ENCODE assay signal across 7 mouse cellular contexts in the genomic region with DNA sequence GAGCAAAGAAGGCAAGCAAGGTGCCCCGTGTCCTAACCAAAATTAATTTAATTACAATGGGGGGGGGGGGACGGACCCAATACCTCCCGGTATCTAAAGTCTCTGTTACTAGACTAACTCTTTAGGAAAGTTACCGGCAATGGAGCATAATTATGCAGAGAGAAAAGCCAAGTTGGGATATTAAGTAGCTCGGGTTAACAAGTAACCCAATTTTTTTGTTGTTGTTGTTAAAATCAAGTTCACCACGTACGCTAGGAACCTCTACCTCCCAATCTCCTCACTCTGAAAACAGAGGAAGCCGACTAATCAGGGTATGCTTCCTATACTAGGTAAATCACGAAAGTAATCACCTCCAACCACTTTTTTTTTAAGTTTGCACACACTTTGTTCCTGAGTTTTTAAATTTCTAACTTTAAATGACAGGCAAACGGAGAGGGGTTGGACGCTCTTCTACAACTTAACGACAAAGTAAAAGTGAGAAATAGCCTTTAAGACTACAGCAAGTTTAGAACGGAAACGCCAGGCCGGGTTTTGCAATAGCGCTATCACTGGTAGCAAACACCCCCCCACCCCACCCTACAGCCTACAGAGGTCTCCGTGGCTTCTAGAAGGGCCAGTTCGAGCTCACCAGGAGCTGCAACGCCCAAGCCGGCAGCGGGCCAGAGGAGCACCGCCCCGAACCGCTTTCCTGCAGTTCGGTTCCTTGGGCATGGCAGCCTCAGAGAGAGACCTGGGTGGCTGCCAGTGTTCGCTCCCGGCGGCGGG. TPM values are rescaled to one million over a fixed set of nuclear protein-coding genes. Genes with fewer than 3 reads are reported as not detected.
DNase-seq lines count a peak whose midpoint lies in the region; ATAC-seq and TF ChIP-seq lines count a peak whose summit lies in the region.

No protein-coding gene starts in this region.

- H3K4me3 ChIP-seq in ES-E14 (ENCODE audit: insufficient read depth in 1 of 2, low read depth in 1 of 2, low read length in 2 of 2, poor library complexity in 1 of 2, severe bottlenecking in 1 of 2): peak overlapping the region; percentile 70 to 95
- H3K4me3 ChIP-seq in forebrain, embryonic 16.5 days (replicated peaks; ENCODE audit: low read length): peak overlapping the region; percentile 41
- H3K4me3 ChIP-seq in hindbrain, postnatal 0 days (ENCODE audit: low read length): peak overlapping the region; percentile 38
- H3K4me3 ChIP-seq in liver, embryonic 12.5 days: peak overlapping the region; percentile 40

- H3K4me2 ChIP-seq in forebrain, embryonic 16.5 days (ENCODE audit: low read length): peak overlapping the region; percentile 74
- peak overlapping the region; percentile 68 for H3K4me2 ChIP-seq in hindbrain, postnatal 0 days (ENCODE audit: low read depth, low read length)
- peak overlapping the region; percentile 61 for H3K4me2 ChIP-seq in liver, embryonic 12.5 days

- WGBS in forebrain, embryonic 16.5 days: 3% methylated on average over 29 of the region's 29 CpGs
- WGBS in hindbrain, postnatal 0 days: 6% methylated on average over 29 of the region's 29 CpGs
- WGBS in liver, embryonic 12.5 days (ENCODE audit: insufficient replicate concordance): 2% methylated on average over 29 of the region's 29 CpGs

- H3K9ac ChIP-seq in ES-E14 (ENCODE audit: insufficient read depth, low read depth, low read length, poor library complexity, severe bottlenecking): peak overlapping the region; percentile 66
- peak overlapping the region; percentile 33 for H3K9ac ChIP-seq in forebrain, embryonic 16.5 days (replicated peaks; ENCODE audit: low read depth, low read length)
- H3K9ac ChIP-seq in hindbrain, postnatal 0 days (replicated peaks; ENCODE audit: low read length): no peak overlapping the region; the same call in 1 of the 2 replicates
- H3K9ac ChIP-seq in liver, embryonic 12.5 days: no peak overlapping the region

- no peaks in the 10 kb centered on the region for H3K36me3 ChIP-seq in ES-E14 (ENCODE audit: control insufficient read depth, insufficient read depth, low read length, poor library complexity, severe bottlenecking)
- H3K36me3 ChIP-seq in forebrain, embryonic 16.5 days (ENCODE audit: control insufficient read depth, insufficient read depth): no peaks in the 10 kb centered on the region
- H3K36me3 ChIP-seq in hindbrain, postnatal 0 days (ENCODE audit: insufficient read depth, low read length): no peaks in the 10 kb centered on the region
- H3K36me3 ChIP-seq in liver, embryonic 12.5 days: no peaks in the 10 kb centered on the region

- no peak for DNase-seq in ES-E14 (ENCODE audit: low read depth, low spot score)
- peak; percentile 59 for DNase-seq in adrenal gland, adult 2 months
- peak; percentile 18 for DNase-seq in hindbrain, postnatal 0 days (ENCODE audit: low spot score)
- no peak for DNase-seq in left cerebral cortex, adult 18-20 months (ENCODE audit: low spot score in 2 of 2)

- ATAC-seq in forebrain, embryonic 16.5 days: no peak; the same call in 1 of the 2 replicates
- peak; percentile 30; the same call in 1 of the 2 replicates for ATAC-seq in hindbrain, postnatal 0 days
- 0 out of 2 replicates have a peak, but pooled peaks have one; percentile 28 for ATAC-seq in liver, embryonic 12.5 days
- ATAC-seq in monocyte, adult 5-6 weeks (replicated peaks; ENCODE audit: insufficient number of reproducible peaks, low FRiP score, low TSS enrichment, poor library complexity, severe bottlenecking): 0 out of 2 replicates have a peak, but pooled peaks have one; percentile 15

- H3K9me3 ChIP-seq in ES-E14 (ENCODE audit: control insufficient read depth, insufficient read depth, low read depth, low read length): no peaks in the 10 kb centered on the region
- H3K9me3 ChIP-seq in forebrain, embryonic 16.5 days (ENCODE audit: control insufficient read depth, low read length): no peaks in the 10 kb centered on the region
- no peaks in the 10 kb centered on the region for H3K9me3 ChIP-seq in hindbrain, postnatal 0 days (ENCODE audit: low read length)
- no peaks in the 10 kb centered on the region for H3K9me3 ChIP-seq in liver, embryonic 12.5 days (replicated peaks)

- peaks cover 30% of the 10 kb centered on the region for H3K27me3 ChIP-seq in forebrain, embryonic 16.5 days (replicated peaks; ENCODE audit: control insufficient read depth, insufficient read depth, low read length)
- peaks cover 9% of the 10 kb centered on the region for H3K27me3 ChIP-seq in hindbrain, postnatal 0 days (ENCODE audit: insufficient read depth, low read length)
- peaks cover 79% of the 10 kb centered on the region for H3K27me3 ChIP-seq in liver, embryonic 12.5 days (replicated peaks)

- no peak overlapping the region; the same call in 1 of the 2 replicates for H3K27ac ChIP-seq in ES-E14 (ENCODE audit: insufficient read depth, low read depth, low read length, poor library complexity, severe bottlenecking)
- H3K27ac ChIP-seq in forebrain, embryonic 16.5 days (ENCODE audit: low read length): no peak overlapping the region
- H3K27ac ChIP-seq in hindbrain, postnatal 0 days: no peak overlapping the region
- no peak overlapping the region for H3K27ac ChIP-seq in liver, embryonic 12.5 days

- TF ChIP-seq CTCF in hindbrain, postnatal 0 days (IDR thresholded peaks at IDR 0.05; ENCODE audit: low read depth): no peak

- H3K4me1 ChIP-seq in ES-E14 (ENCODE audit: control insufficient read depth in 2 of 2, insufficient read depth in 2 of 2, low read length in 2 of 2, poor library complexity in 1 of 2): peaks cover 20 to 26% of the 10 kb centered on the region in 2 experiments
- H3K4me1 ChIP-seq in forebrain, embryonic 16.5 days (replicated peaks; ENCODE audit: control insufficient read depth, insufficient read depth, low read length): peaks cover 14% of the 10 kb centered on the region
- 0 out of 2 replicates have a peak, but pooled peaks cover 4% of the 10 kb centered on the region for H3K4me1 ChIP-seq in hindbrain, postnatal 0 days (ENCODE audit: insufficient read depth, low read length)
- peaks cover 13% of the 10 kb centered on the region for H3K4me1 ChIP-seq in liver, embryonic 12.5 days

- in situ Hi-C loops in ES-E14 (cut with MboI; ENCODE audit: low sequenced_read_pairs in 2 of 2, unreplicated experiment in 2 of 2): no loop called here

TF ChIP-seq in ES-E14, 5 proteins besides CTCF, POLR2A, EP300 and RAD21:
- no peak for TF ChIP-seq ZNF384 (IDR thresholded peaks at IDR 0.05; ENCODE audit: low read depth, low read length)
- no peak for TF ChIP-seq MAFK (IDR thresholded peaks at IDR 0.05; ENCODE audit: insufficient read depth, low read depth, low read length)
- TF ChIP-seq HCFC1 (IDR thresholded peaks at IDR 0.05; ENCODE audit: borderline replicate concordance, insufficient read depth, low read length): no peak
- TF ChIP-seq CHD2 (IDR thresholded peaks at IDR 0.05; ENCODE audit: low read depth, low read length): no peak
- TF ChIP-seq ZC3H11A (IDR thresholded peaks at IDR 0.05; ENCODE audit: borderline replicate concordance, low read depth, low read length): no peak

RNA-seq across cellular contexts. Expression of gene F2rl1, which starts 1.2 kb away (rescaled TPM):
- total RNA-seq in ES-E14 (2012; rRNA removed): 51.7 and 107 TPM in 2 replicates
- under 1 TPM; 0.17 to 0.20 TPM for total RNA-seq in adrenal gland, adult 2 months (2021)
- polyA plus RNA-seq in adrenal gland, adult 2 months (2012; rRNA removed): 0.12 and 0.28 TPM in 2 replicates
- polyA plus RNA-seq in forebrain, embryonic 16.5 days (2015; fragmentation: Nextera tagmentation; extraction: Ambion mirVana): 0.11 TPM in 1 of 2 replicates, not detected in the other
- total RNA-seq in hindbrain, postnatal 0 days (2014; rRNA removed): 0.37 TPM in 1 of 2 replicates, not detected in the other
- 0.10 TPM in 1 of 2 replicates, not detected in the other for polyA plus RNA-seq in hindbrain, postnatal 0 days (2015; fragmentation: Nextera tagmentation; extraction: Ambion mirVana)
- polyA plus RNA-seq in liver, embryonic 12.5 days (2016; fragmentation: Nextera tagmentation; extraction: Ambion mirVana): 0.07 and 0.12 TPM in 2 replicates
- total RNA-seq in monocyte, adult 5-6 weeks (2017): 1.4 to 5.0 TPM (median 1.9 TPM) in 3 replicates
- total RNA-seq in left cerebral cortex, adult 18-20 months (2021): under 1 TPM; 0.16 to 0.51 TPM

RNA-seq across cellular contexts. Expression of gene S100z, which starts 45.3 kb away (rescaled TPM):
- not detected in 2 replicates for total RNA-seq in ES-E14 (2012; rRNA removed)
- not detected for total RNA-seq in adrenal gland, adult 2 months (2021)
- not detected in 2 replicates for polyA plus RNA-seq in adrenal gland, adult 2 months (2012; rRNA removed)
- polyA plus RNA-seq in forebrain, embryonic 16.5 days (2015; fragmentation: Nextera tagmentation; extraction: Ambion mirVana): not detected in 2 replicates
- total RNA-seq in hindbrain, postnatal 0 days (2014; rRNA removed): not detected in 2 replicates
- polyA plus RNA-seq in hindbrain, postnatal 0 days (2015; fragmentation: Nextera tagmentation; extraction: Ambion mirVana): not detected in 2 replicates
- polyA plus RNA-seq in liver, embryonic 12.5 days (2016; fragmentation: Nextera tagmentation; extraction: Ambion mirVana): not detected in 2 replicates
- not detected in 3 replicates for total RNA-seq in monocyte, adult 5-6 weeks (2017)
- total RNA-seq in left cerebral cortex, adult 18-20 months (2021): not detected

Comparison
In these comparisons a context has a peak if more than half of its experiments do, and no peak if none do; other contexts are left out.
1. DNase-seq: peak in adrenal gland, adult 2 months (single experiment) and hindbrain, postnatal 0 days (single experiment); none in ES-E14 (single experiment) and left cerebral cortex, adult 18-20 months (0 of 2).
2. H3K9ac ChIP-seq: peak in ES-E14 (single experiment) and forebrain, embryonic 16.5 days (single experiment); none in hindbrain, postnatal 0 days (single experiment) and liver, embryonic 12.5 days (single experiment).
3. Peak in every context shown above with its lines, with median percentiles within 50 percentile points of each other: H3K4me3 ChIP-seq and H3K4me2 ChIP-seq.